Mouse (Mus musculus): ENCODE measurements at regions not wholly inside any gene's neighbourhood (a gene's known extent, or its start where the extent isn't known, plus 50 kb on each side); places are given as distances from the start of the nearest gene placed in this dataset.

DNA sequence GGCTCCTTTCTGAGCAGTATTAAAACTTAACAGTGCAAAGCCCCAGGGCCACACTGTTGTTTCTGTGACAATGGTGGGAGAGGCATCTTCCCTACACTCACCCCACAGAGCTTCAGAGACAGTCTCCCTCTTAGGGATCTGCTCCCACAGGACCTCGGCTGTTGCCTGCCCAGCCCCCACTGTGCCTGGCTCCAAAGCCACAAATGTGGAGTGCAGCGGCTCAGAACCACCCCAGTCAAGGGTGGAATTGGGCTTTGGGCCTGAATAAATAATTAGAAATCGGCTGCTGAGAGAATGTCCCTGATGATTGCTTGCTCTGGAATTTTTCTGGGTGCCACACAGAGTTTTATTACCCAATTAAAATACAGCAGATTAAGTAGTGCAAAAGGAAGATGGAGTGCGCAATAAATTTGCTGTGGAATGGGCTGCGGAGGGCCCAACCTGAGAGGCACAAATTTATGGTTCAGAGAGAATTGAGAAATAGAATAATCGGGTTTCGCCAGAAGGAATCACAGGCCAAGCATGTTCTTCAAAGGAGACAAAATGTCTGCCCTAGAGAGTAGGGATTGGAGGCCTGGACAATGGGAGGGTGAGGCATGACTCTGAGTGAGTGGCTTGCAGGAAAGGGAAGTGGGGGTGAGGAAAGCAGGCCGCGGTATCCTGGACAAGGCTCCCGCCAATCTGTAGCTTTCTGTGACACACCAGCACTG lies 56.4 kb downstream of the Cd24a start:
- H3K4me2 ChIP-seq (ENCODE audit: insufficient read depth, low read depth, poor library complexity, severe bottlenecking) = no peak overlapping the region
- peaks cover 0 to 4% of the 10 kb centered on the region in 2 experiments; a peak in 1 of 4 replicates for H3K4me1 ChIP-seq (ENCODE audit: control insufficient read depth in 1 of 2, insufficient read depth in 2 of 2)
- H3K4me3 ChIP-seq (replicated peaks in 1 of 3; ENCODE audit: low read depth in 2 of 3, low read length in 2 of 3, poor library complexity in 1 of 3) = no peak overlapping the region
- H3K9me3 ChIP-seq (replicated peaks; ENCODE audit: low read length) = no peaks in the 10 kb centered on the region
- no peak overlapping the region for H3K9ac ChIP-seq (ENCODE audit: insufficient read depth, low read depth)
- no peak for TF ChIP-seq MAFK (IDR thresholded peaks at IDR 0.05; ENCODE audit: insufficient replicate concordance, low read length)
- no peaks in the 10 kb centered on the region for H3K27me3 ChIP-seq (replicated peaks)
- H3K36me3 ChIP-seq (replicated peaks in 1 of 2; ENCODE audit: control insufficient read depth in 1 of 2, insufficient read depth in 1 of 2, low read length in 1 of 2) = no peaks in the 10 kb centered on the region
- H3K79me2 ChIP-seq (replicated peaks; ENCODE audit: control insufficient read depth, extremely low read depth, insufficient read depth, poor library complexity, severe bottlenecking) = no peaks in the 10 kb centered on the region
- dilution Hi-C loops (cut with MboI; ENCODE audit: extremely low pct_ligation_motif_present, extremely low pct_unique_long_range_greater_than_20kb, low sequenced_read_pairs) = no loop called here
- DNase-seq (ENCODE audit: extremely low read depth) = no peak
- no peak overlapping the region for H3K27ac ChIP-seq (ENCODE audit: insufficient read depth, low read depth)
- in situ Hi-C loops (cut with MboI; ENCODE audit: low pct_ligation_motif_present, low pct_unique_long_range_greater_than_20kb, low sequenced_read_pairs) = no loop called here

DNA sequence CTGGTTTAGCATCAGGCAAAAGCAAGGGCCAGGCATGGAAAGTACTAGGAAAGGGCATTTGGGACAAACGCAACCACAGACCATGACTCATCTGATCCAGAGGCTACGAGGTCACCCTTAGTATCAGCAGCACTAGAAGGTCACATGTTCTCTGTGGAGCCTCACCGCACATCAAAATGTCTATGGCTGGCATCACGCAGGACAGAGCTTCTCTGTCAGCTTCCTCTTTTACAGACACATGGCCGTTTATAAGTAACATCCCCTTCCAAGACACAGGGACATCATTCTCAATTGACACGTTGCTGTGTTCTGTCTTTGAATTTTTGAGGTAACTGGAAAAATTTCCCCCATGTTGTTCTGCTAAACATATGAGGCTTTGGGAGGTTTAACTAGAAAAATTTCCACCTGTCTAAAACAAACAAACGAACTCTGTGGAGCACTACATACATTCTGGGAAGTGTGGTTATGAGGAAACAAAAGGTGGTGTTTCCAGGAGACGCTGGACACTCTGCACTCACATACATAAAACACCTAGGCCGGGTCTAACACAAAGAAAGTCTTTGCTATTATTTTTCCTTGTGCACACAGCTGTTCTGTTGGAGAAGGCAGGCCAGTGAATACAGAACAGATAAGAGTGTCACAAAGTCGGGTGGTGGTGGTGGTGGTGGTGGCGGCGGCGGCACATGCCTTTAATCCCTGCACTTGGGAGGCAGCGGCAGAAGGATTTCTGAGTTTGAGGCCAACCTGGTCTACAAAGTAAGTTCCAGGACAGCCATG lies 63.3 kb downstream of the Cd24a start:
- TF ChIP-seq NRF1 (IDR thresholded peaks at IDR 0.05; ENCODE audit: low read depth, low read length) (no peak), EP300 (IDR thresholded peaks at IDR 0.05; ENCODE audit: low read length) (no peak), CHD2 (IDR thresholded peaks at IDR 0.05; ENCODE audit: low read length) (no peak), ZKSCAN1 (IDR thresholded peaks at IDR 0.05; ENCODE audit: borderline replicate concordance, low read depth, low read length) (no peak), GABPA (IDR thresholded peaks at IDR 0.05; ENCODE audit: insufficient replicate concordance, low read depth, low read length) (no peak), RAD21 (IDR thresholded peaks at IDR 0.05; ENCODE audit: low read depth, low read length) (no peak)
- Histone ChIP-seq H3K9ac (ENCODE audit: insufficient read depth, low read depth) (no peak overlapping the region), H3K36me3 (replicated peaks in 1 of 2; ENCODE audit: control insufficient read depth in 1 of 2, insufficient read depth in 1 of 2, low read length in 1 of 2) (no peaks in the 10 kb centered on the region), H3K4me2 (ENCODE audit: insufficient read depth, low read depth, poor library complexity, severe bottlenecking) (no peak overlapping the region), H3K4me3 (replicated peaks in 1 of 3; ENCODE audit: low read depth in 2 of 3, low read length in 2 of 3, poor library complexity in 1 of 3) (no peak overlapping the region), H3K4me1 (ENCODE audit: control insufficient read depth in 1 of 2, insufficient read depth in 2 of 2) (peaks cover 13 to 44% of the 10 kb centered on the region in 2 experiments), H3K79me2 (replicated peaks; ENCODE audit: control insufficient read depth, extremely low read depth, insufficient read depth, poor library complexity, severe bottlenecking) (no peaks in the 10 kb centered on the region), H3K27me3 (replicated peaks) (no peaks in the 10 kb centered on the region), H3K9me3 (replicated peaks; ENCODE audit: low read length) (no peaks in the 10 kb centered on the region), H3K27ac (ENCODE audit: insufficient read depth, low read depth) (no peak overlapping the region)
- in situ Hi-C loops (cut with MboI; ENCODE audit: low pct_ligation_motif_present, low pct_unique_long_range_greater_than_20kb, low sequenced_read_pairs) (no loop called here), dilution Hi-C loops (cut with MboI; ENCODE audit: extremely low pct_ligation_motif_present, extremely low pct_unique_long_range_greater_than_20kb, low sequenced_read_pairs) (no loop called here)
- peak; percentile 23 for DNase-seq (ENCODE audit: extremely low read depth)

DNA sequence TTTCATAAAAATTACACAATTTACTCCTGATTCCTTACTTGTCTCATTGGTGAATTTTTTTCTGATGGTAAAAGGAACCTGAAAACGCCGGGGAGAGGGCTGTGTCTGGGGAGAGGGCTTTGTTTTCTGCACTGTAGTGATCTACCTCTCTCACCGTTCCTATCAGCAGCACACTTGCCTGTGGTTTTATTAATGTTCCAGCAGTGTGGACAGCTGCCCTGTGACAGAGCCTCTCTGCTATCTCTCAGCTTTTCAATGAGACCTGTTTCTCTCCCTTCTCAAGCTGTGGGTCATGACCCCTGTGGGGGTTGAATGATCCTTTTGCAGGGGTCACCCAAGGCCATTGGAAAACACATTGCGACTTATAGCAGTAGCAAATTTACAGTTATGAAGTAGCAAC lies 68.2 kb downstream of the Cd24a start:
- Histone ChIP-seq H3K4me1 (ENCODE audit: control insufficient read depth in 1 of 2, insufficient read depth in 2 of 2) (peaks cover 7 to 31% of the 10 kb centered on the region in 2 experiments), H3K9ac (ENCODE audit: insufficient read depth, low read depth) (no peak overlapping the region), H3K27me3 (replicated peaks) (no peaks in the 10 kb centered on the region), H3K27ac (ENCODE audit: insufficient read depth, low read depth) (no peak overlapping the region), H3K4me2 (ENCODE audit: insufficient read depth, low read depth, poor library complexity, severe bottlenecking) (no peak overlapping the region), H3K4me3 (replicated peaks in 1 of 3; ENCODE audit: low read depth in 2 of 3, low read length in 2 of 3, poor library complexity in 1 of 3) (no peak overlapping the region), H3K9me3 (replicated peaks; ENCODE audit: low read length) (no peaks in the 10 kb centered on the region), H3K36me3 (replicated peaks in 1 of 2; ENCODE audit: control insufficient read depth in 1 of 2, insufficient read depth in 1 of 2, low read length in 1 of 2) (no peaks in the 10 kb centered on the region), H3K79me2 (replicated peaks; ENCODE audit: control insufficient read depth, extremely low read depth, insufficient read depth, poor library complexity, severe bottlenecking) (no peaks in the 10 kb centered on the region)
- dilution Hi-C loops (cut with MboI; ENCODE audit: extremely low pct_ligation_motif_present, extremely low pct_unique_long_range_greater_than_20kb, low sequenced_read_pairs) = no loop called here
- no peak for DNase-seq (ENCODE audit: extremely low read depth)
- in situ Hi-C loops (cut with MboI; ENCODE audit: low pct_ligation_motif_present, low pct_unique_long_range_greater_than_20kb, low sequenced_read_pairs) = no loop called here
- TF ChIP-seq NRF1 (IDR thresholded peaks at IDR 0.05; ENCODE audit: low read depth, low read length) (no peak), SIN3A (IDR thresholded peaks at IDR 0.05; ENCODE audit: low read length) (no peak), MYC (IDR thresholded peaks at IDR 0.05; ENCODE audit: low read depth, low read length) (no peak), ZMIZ1 (IDR thresholded peaks at IDR 0.05; ENCODE audit: low read depth, low read length) (no peak), UBTF (IDR thresholded peaks at IDR 0.05; ENCODE audit: low read depth, low read length) (no peak), SMC3 (IDR thresholded peaks at IDR 0.05; ENCODE audit: low read depth, low read length) (no peak), ELF1 (IDR thresholded peaks at IDR 0.05; ENCODE audit: low read depth, low read length) (no peak), JUN (IDR thresholded peaks at IDR 0.05; ENCODE audit: insufficient read depth, low read depth, low read length) (no peak), USF2 (conservative IDR thresholded peaks at IDR 0.05; ENCODE audit: low read depth, low read length) (no peak), PAX5 (IDR thresholded peaks at IDR 0.05; ENCODE audit: low read length) (no peak), TCF12 (IDR thresholded peaks at IDR 0.05; ENCODE audit: low read depth, low read length) (no peak), CHD1 (IDR thresholded peaks at IDR 0.05; ENCODE audit: low read depth, low read length) (no peak), BHLHE40 (IDR thresholded peaks at IDR 0.05; ENCODE audit: low read depth, low read length) (no peak), MXI1 (IDR thresholded peaks at IDR 0.05; ENCODE audit: low read depth, low read length) (no peak), NELFE (IDR thresholded peaks at IDR 0.05; ENCODE audit: low read depth, low read length) (no peak), MEF2A (IDR thresholded peaks at IDR 0.05; ENCODE audit: borderline replicate concordance, low read depth, low read length) (no peak), TBP (conservative IDR thresholded peaks at IDR 0.05; ENCODE audit: low read depth, low read length) (no peak), MAZ (IDR thresholded peaks at IDR 0.05; ENCODE audit: low read depth, low read length) (no peak)
